Mouse (Mus musculus) myocyte (in vitro differentiated cells): Measurements from ENCODE around the gene Nelfe.
A peak's percentile ranks its signal among the peaks of the same experiment; 100 is the strongest.

Experiments used
- CEBPB ChIP-seq: IDR thresholded peaks from 2 replicates; pipeline ENCODE4 v1.6.1; 2011; ENCODE audit warnings: mild to moderate bottlenecking, moderate library complexity; ENCODE audit not compliant: poor library complexity, insufficient read depth, severe bottlenecking
- E2F4 ChIP-seq: IDR thresholded peaks from one replicate; pipeline ENCODE4 v1.6.1; 2011; ENCODE audit warnings: mild to moderate bottlenecking, control low read depth, moderate library complexity; ENCODE audit not compliant: insufficient read depth
- MAX ChIP-seq: IDR thresholded peaks from one replicate; pipeline ENCODE4 v1.6.1; 2011; ENCODE audit warnings: low read depth, mild to moderate bottlenecking, control low read depth
- MYOD1 ChIP-seq, 3 experiments: IDR thresholded peaks; one replicate each; pipeline ENCODE4 v1.6.1; 2011; ENCODE audit warnings: control low read depth in 2 of 3, low read depth in 2 of 3, mild to moderate bottlenecking in 2 of 3, moderate library complexity in 1 of 3; ENCODE audit not compliant: insufficient read length in 2 of 3, control insufficient read depth in 1 of 3
- MYOG ChIP-seq, 3 experiments: IDR thresholded peaks; one replicate each; pipeline ENCODE4 v1.6.1; 2011; ENCODE audit warnings: control low read depth in 2 of 3, low read depth in 2 of 3, mild to moderate bottlenecking in 2 of 3; ENCODE audit not compliant: insufficient read length in 2 of 3, control insufficient read depth in 1 of 3, insufficient read depth in 1 of 3
- POLR2A ChIP-seq: IDR thresholded peaks from one replicate; pipeline ENCODE4 v1.6.1; 2011; ENCODE audit warnings: low read depth, mild to moderate bottlenecking, control low read depth, moderate library complexity; ENCODE audit not compliant: insufficient read length
- POLR2AphosphoS2 ChIP-seq: IDR thresholded peaks from one replicate; pipeline ENCODE4 v1.6.1; 2011; ENCODE audit warnings: low read depth, control low read depth; ENCODE audit not compliant: insufficient read length
- REST ChIP-seq: IDR thresholded peaks from one replicate; pipeline ENCODE4 v1.6.1; 2011; ENCODE audit warnings: mild to moderate bottlenecking, control low read depth, moderate library complexity; ENCODE audit not compliant: insufficient read depth, insufficient read length
- SRF ChIP-seq: IDR thresholded peaks from one replicate; pipeline ENCODE4 v1.6.1; 2011; ENCODE audit warnings: low read depth; ENCODE audit not compliant: control insufficient read depth, insufficient read length
- TCF12 ChIP-seq: IDR thresholded peaks from one replicate; pipeline ENCODE4 v1.6.1; 2011; ENCODE audit warnings: mild to moderate bottlenecking, control low read depth; ENCODE audit not compliant: poor library complexity, insufficient read depth, severe bottlenecking
- TCF3 ChIP-seq: IDR thresholded peaks from one replicate; pipeline ENCODE4 v1.6.1; 2011; ENCODE audit warnings: low read depth, control low read depth; ENCODE audit not compliant: insufficient read length
- USF1 ChIP-seq: IDR thresholded peaks from one replicate; pipeline ENCODE4 v1.6.1; 2011; ENCODE audit warnings: low read depth, mild to moderate bottlenecking, control low read depth, moderate library complexity

DNA sequence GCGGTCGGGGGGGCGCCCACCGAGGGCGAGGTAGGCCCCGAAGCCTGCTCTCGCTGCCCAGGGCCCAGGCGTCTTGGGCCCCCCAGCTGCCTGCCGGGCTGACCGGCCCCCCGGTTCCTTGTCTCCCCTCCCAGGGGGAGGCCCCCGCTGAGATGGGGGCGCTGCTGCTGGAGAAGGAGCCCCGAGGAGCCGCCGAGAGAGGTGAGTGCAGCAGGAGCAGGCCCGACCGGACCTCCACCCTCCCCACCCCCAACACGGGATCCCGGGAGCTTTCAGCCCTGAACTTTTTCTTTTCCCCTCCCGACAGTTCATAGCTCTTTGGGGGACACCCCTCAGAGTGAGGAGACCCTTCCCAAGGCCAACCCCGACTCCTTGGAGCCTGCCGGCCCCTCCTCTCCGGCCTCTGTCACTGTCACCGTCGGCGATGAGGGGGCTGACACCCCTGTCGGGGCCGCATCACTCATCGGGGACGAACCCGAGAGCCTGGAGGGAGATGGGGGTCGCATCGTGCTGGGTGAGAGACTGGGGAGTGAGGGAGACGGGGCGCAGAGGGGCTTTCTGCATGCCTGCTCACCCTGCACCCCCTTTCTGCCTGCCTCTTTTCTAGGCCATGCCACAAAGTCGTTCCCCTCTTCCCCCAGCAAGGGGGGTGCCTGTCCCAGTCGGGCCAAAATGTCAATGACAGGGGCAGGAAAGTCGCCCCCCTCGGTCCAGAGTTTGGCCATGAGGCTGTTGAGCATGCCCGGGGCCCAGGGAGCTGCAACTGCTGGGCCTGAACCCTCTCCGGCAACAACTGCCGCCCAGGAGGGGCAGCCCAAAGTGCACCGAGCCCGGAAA, 49.1 kb downstream of the Nelfe start:
- TF ChIP-seq CEBPB = no peak
- no peak for TF ChIP-seq USF1
- TF ChIP-seq POLR2A = peak; percentile 8
- no peak for TF ChIP-seq MAX
- TF ChIP-seq POLR2AphosphoS2 = no peak
- no peak for TF ChIP-seq TCF12
- TF ChIP-seq MYOD1 (IDR thresholded peaks at IDR 0.05; ENCODE audit: control insufficient read depth in 1 of 3, insufficient read length in 2 of 3, low read depth in 2 of 3) = no peak
- TF ChIP-seq REST = no peak
- peak in 1 of 3 experiments; percentile 37 for TF ChIP-seq MYOG (IDR thresholded peaks at IDR 0.05; ENCODE audit: control insufficient read depth in 1 of 3, insufficient read depth in 1 of 3, insufficient read length in 2 of 3, low read depth in 2 of 3)
- no peak for TF ChIP-seq E2F4
- no peak for TF ChIP-seq SRF
- TF ChIP-seq TCF3 = no peak
